Mouse (Mus musculus) v-Abl transformed pro-B cells (cell line): ENCODE measurements around the gene Marveld2.

Experiments
- in situ Hi-C, 2 experiments: fragments of 400-800 bp; cut with MboI; formaldehyde crosslinking; loops; one replicate each; pipeline ENCODE4 v1.15.1; 2025; ENCODE audit not compliant: unreplicated experiment in 2 of 2

Marveld2 gene

GRCm38 (mm10) chr13:100616181-100617087 lies at the start of gene Marveld2:
TSS of gene Marveld2 (minus strand) at chr13:100616971.
- in situ Hi-C loops, result loop anchor here in 1 of 2 experiments (25.0 kb wide), 1 partner anchor 779 kb away; no protein-coding TSS in a partner anchor

GRCm38 (mm10) chr13:100659864-100660456 lies 43.2 kb upstream of the Marveld2 start:
- in situ Hi-C loops, result loop anchor here (5.0 to 10.0 kb wide), 3 partner anchors 165 to 548 kb away; partner anchors contain the start of gene Gtf2h2 (in 1 of the 2)

GRCm38 (mm10) chr13:100658091-100658490 lies 41.3 kb upstream of the Marveld2 start:
- in situ Hi-C loops, result loop anchor here (5.0 to 10.0 kb wide), 3 partner anchors 163 to 546 kb away; partner anchors contain the start of gene Gtf2h2 (in 1 of the 2)

GRCm38 (mm10) chr13:100651439-100652186 lies 34.8 kb upstream of the Marveld2 start, which contains the start of gene Taf9:
TSS of gene Taf9 (plus strand) at chr13:100651579.
- in situ Hi-C loops, result loop anchor here (10.0 kb wide), 2 partner anchors 157 to 537 kb away; partner anchors contain the start of gene Gtf2h2 (in 1 of the 2)

GRCm38 (mm10) chr13:100650550-100651438 lies 34.0 kb upstream of the Marveld2 start, which contains the start of the genes Ak6 and Rad17:
TSS of gene Ak6 (plus strand) at chr13:100650979.
TSS of gene Rad17 (minus strand) at chr13:100651051.
- in situ Hi-C loops, result loop anchor here (10.0 kb wide), 2 partner anchors 156 to 536 kb away; partner anchors contain the start of gene Gtf2h2 (in 1 of the 2)

- in situ Hi-C loops, result loop anchor here (25.0 kb wide), 1 partner anchor 1286 kb away; no protein-coding TSS in a partner anchor
Measured at GRCm38 (mm10) chr13:100648223-100648622, 31.5 kb upstream of the Marveld2 start.

GRCm38 (mm10) chr13:100642471-100643209 lies 25.9 kb upstream of the Marveld2 start:
- in situ Hi-C loops, result loop anchor here (25.0 kb wide), 1 partner anchor 1280 kb away; no protein-coding TSS in a partner anchor

- in situ Hi-C loops, result loop anchor here (5.0 to 25.0 kb wide), 4 partner anchors 149 to 1782 kb away; no protein-coding TSS in a partner anchor
Measured at GRCm38 (mm10) chr13:100634106-100634691, 17.4 kb upstream of the Marveld2 start.

- in situ Hi-C loops, result loop anchor here in 1 of 2 experiments (25.0 kb wide), 1 partner anchor 785 kb away; no protein-coding TSS in a partner anchor
Measured at GRCm38 (mm10) chr13:100622241-100622640, 5.5 kb upstream of the Marveld2 start.

GRCm38 (mm10) chr13:100617583-100617982 lies 812 bp upstream of the Marveld2 start:
- in situ Hi-C loops, result loop anchor here in 1 of 2 experiments (25.0 kb wide), 1 partner anchor 780 kb away; no protein-coding TSS in a partner anchor

GRCm38 (mm10) chr13:100612903-100613302 lies 3.9 kb downstream of the Marveld2 start:
- in situ Hi-C loops, result loop anchor here in 1 of 2 experiments (25.0 kb wide), 1 partner anchor 776 kb away; no protein-coding TSS in a partner anchor

- in situ Hi-C loops, result loop anchor here in 1 of 2 experiments (25.0 kb wide), 1 partner anchor 775 kb away; no protein-coding TSS in a partner anchor
Measured at GRCm38 (mm10) chr13:100612251-100612650, 4.5 kb downstream of the Marveld2 start.

- in situ Hi-C loops, result loop anchor here in 1 of 2 experiments (25.0 kb wide), 1 partner anchor 774 kb away; no protein-coding TSS in a partner anchor
Measured at GRCm38 (mm10) chr13:100611266-100611665, 5.5 kb downstream of the Marveld2 start.

- in situ Hi-C loops, result loop anchor here in 1 of 2 experiments (25.0 kb wide), 1 partner anchor 770 kb away; no protein-coding TSS in a partner anchor
Measured at GRCm38 (mm10) chr13:100607756-100608155, 9.0 kb downstream of the Marveld2 start.

GRCm38 (mm10) chr13:100605845-100606244 lies 10.9 kb downstream of the Marveld2 start:
- in situ Hi-C loops, result loop anchor here in 1 of 2 experiments (25.0 kb wide), 1 partner anchor 769 kb away; no protein-coding TSS in a partner anchor

- in situ Hi-C loops, result loop anchor here in 1 of 2 experiments (25.0 kb wide), 1 partner anchor 766 kb away; no protein-coding TSS in a partner anchor
Measured at GRCm38 (mm10) chr13:100603738-100604095, 13.1 kb downstream of the Marveld2 start.
